In genomic region chr17:26717868-26718267, GRCm38 (mm10) we compare ENCODE assay signal across 16 mouse cellular contexts. TPM values are rescaled to one million over a fixed set of nuclear protein-coding genes. Genes with fewer than 3 reads are reported as not detected.
A peak's percentile ranks its signal among the peaks of the same experiment; 100 is the strongest.
DNase-seq lines count a peak whose midpoint lies in the region; ATAC-seq and TF ChIP-seq lines count a peak whose summit lies in the region.
"Had no signal": no experiment of that assay in that cellular context is flagged by ENCODE, and none has a peak within 500 bp of the region (broad histone marks: within the 10 kb centered on the region; RNA-seq: fewer than 3 reads in every experiment).

No protein-coding gene starts in this region.

- no peak for TF ChIP-seq EP300 in MEL (IDR thresholded peaks at IDR 0.05; ENCODE audit: low read depth in 1 of 2, low read length in 2 of 2)

- no peak overlapping the region for H3K9ac ChIP-seq in MEL (ENCODE audit: control insufficient read depth, low read depth, low read length, poor library complexity, severe bottlenecking)
- H3K9ac ChIP-seq: limb, embryonic 13.5 days had no signal

- H3K4me3 ChIP-seq in layer of hippocampus, adult 2 months, result no peak overlapping the region
- no peak overlapping the region for H3K4me3 ChIP-seq in MEL (ENCODE audit: control insufficient read depth in 1 of 2, insufficient read depth in 1 of 2, low read depth in 2 of 2, low read length in 2 of 2)
- H3K4me3 ChIP-seq: limb, embryonic 13.5 days had no signal

- H3K9me3 ChIP-seq in MEL (replicated peaks; ENCODE audit: insufficient read depth, low read length), result no peaks in the 10 kb centered on the region
- H3K9me3 ChIP-seq: G1E; limb, embryonic 13.5 days had no signal

- TF ChIP-seq CTCF in layer of hippocampus, adult 2 months (conservative IDR thresholded peaks at IDR 0.05), result peak; percentile 53
- TF ChIP-seq CTCF in MEL (IDR thresholded peaks at IDR 0.05 in 2 of 3, conservative IDR thresholded peaks at IDR 0.05 in 1 of 3; ENCODE audit: control insufficient read depth in 1 of 3, insufficient read depth in 1 of 3, low read depth in 2 of 3, low read length in 3 of 3, poor library complexity in 1 of 3, severe bottlenecking in 1 of 3), result peak in 1 of 3 experiments; percentile 41; a peak in 2 of 6 replicates

- no peak for ATAC-seq in CD4-positive, CD25-positive, alpha-beta regulatory T cell, adult 4 months

- peak; percentile 28 for DNase-seq in CD4-positive, CD25-positive, alpha-beta regulatory T cell, adult 2 months (ENCODE audit: low read depth, low spot score)
- DNase-seq in layer of hippocampus, adult 2 months (ENCODE audit: low spot score in 2 of 2), result no peak
- no peak for DNase-seq in layer of hippocampus, postnatal 10 days (ENCODE audit: low spot score in 2 of 2)
- DNase-seq in 3T3-L1 (ENCODE audit: low read depth, low spot score) (peak; percentile 49), MEL (ENCODE audit: low read depth, low spot score) (no peak)
- DNase-seq in spleen, postnatal 36 days (ENCODE audit: low spot score in 2 of 2), result no peak
- no peak for DNase-seq in gastrocnemius, postnatal 10 days
- DNase-seq: cerebellum, adult 18-20 months; cerebellum, postnatal 36 days; kidney, adult 9 months; kidney, postnatal 4 days; right cerebral cortex, postnatal 4 days; thymus, adult 18-20 months had no signal

- peak; percentile 34 for TF ChIP-seq RAD21 in MEL (IDR thresholded peaks at IDR 0.05; ENCODE audit: low read depth, low read length)

- peaks cover 3% of the 10 kb centered on the region; the same call in 1 of the 2 replicates for H3K79me2 ChIP-seq in MEL (ENCODE audit: control insufficient read depth, insufficient read depth, low read length, poor library complexity)

- peaks cover 14 to 35% of the 10 kb centered on the region in 2 experiments for H3K4me1 ChIP-seq in MEL (ENCODE audit: control insufficient read depth in 1 of 2, insufficient read depth in 2 of 2, low read length in 2 of 2)

- H3K27ac ChIP-seq in layer of hippocampus, adult 2 months, result no peak overlapping the region
- H3K27ac ChIP-seq in MEL (ENCODE audit: control insufficient read depth, low read depth, low read length), result no peak overlapping the region
- H3K27ac ChIP-seq: limb, embryonic 13.5 days had no signal

- H3K27me3 ChIP-seq in MEL (ENCODE audit: control insufficient read depth in 1 of 2, insufficient read depth in 2 of 2, low read length in 2 of 2), result no peaks in the 10 kb centered on the region
- H3K27me3 ChIP-seq: limb, embryonic 13.5 days had no signal

- no peak for TF ChIP-seq POLR2A in MEL (IDR thresholded peaks at IDR 0.05; ENCODE audit: control insufficient read depth in 1 of 2, insufficient read depth in 1 of 2, low read depth in 1 of 2, low read length in 2 of 2, poor library complexity in 1 of 2)

- H3K36me3 ChIP-seq in MEL (ENCODE audit: control insufficient read depth in 1 of 2, insufficient read depth in 2 of 2, low read length in 2 of 2), result peaks cover 0 to 32% of the 10 kb centered on the region in 2 experiments; a peak in 2 of 4 replicates
- H3K36me3 ChIP-seq: limb, embryonic 13.5 days had no signal

TF ChIP-seq in MEL, 35 proteins besides CTCF, POLR2A, EP300 and RAD21:
- TF ChIP-seq NELFE (IDR thresholded peaks at IDR 0.05; ENCODE audit: low read depth, low read length) (no peak), SIN3A (IDR thresholded peaks at IDR 0.05; ENCODE audit: low read length) (peak; percentile 52), ZC3H11A (IDR thresholded peaks at IDR 0.05; ENCODE audit: low read depth, low read length) (peak; percentile 31; the same call in 1 of the 2 replicates), MAZ (IDR thresholded peaks at IDR 0.05; ENCODE audit: low read depth, low read length) (no peak), SMC3 (IDR thresholded peaks at IDR 0.05; ENCODE audit: low read depth, low read length) (peak; percentile 58), CHD2 (IDR thresholded peaks at IDR 0.05; ENCODE audit: low read length) (no peak), USF2 (IDR thresholded peaks at IDR 0.05; ENCODE audit: borderline replicate concordance in 1 of 2, insufficient read depth in 1 of 2, low read depth in 1 of 2, low read length in 2 of 2) (no peak), ETS1 (IDR thresholded peaks at IDR 0.05; ENCODE audit: low read depth, low read length) (0 out of 2 replicates have a peak, but pooled peaks have one; percentile 12), MYC (IDR thresholded peaks at IDR 0.05; ENCODE audit: low read depth, low read length) (peak; percentile 74), TBP (IDR thresholded peaks at IDR 0.05; ENCODE audit: low read depth, low read length) (no peak), MAX (IDR thresholded peaks at IDR 0.05; ENCODE audit: low read length) (0 out of 2 replicates have a peak, but pooled peaks have one; percentile 27), GATA1 (IDR thresholded peaks at IDR 0.05; ENCODE audit: low read depth, low read length) (no peak), ZMIZ1 (IDR thresholded peaks at IDR 0.05; ENCODE audit: low read depth, low read length) (no peak), ZNF384 (IDR thresholded peaks at IDR 0.05; ENCODE audit: low read depth, low read length) (peak; percentile 70), MEF2A (IDR thresholded peaks at IDR 0.05; ENCODE audit: extremely low read depth, insufficient replicate concordance, low read depth, low read length, poor library complexity, severe bottlenecking) (no peak), MXI1 (IDR thresholded peaks at IDR 0.05; ENCODE audit: low read depth, low read length) (peak; percentile 40; the same call in 1 of the 2 replicates)

RNA-seq across cellular contexts. Expression of gene Crebrf, which starts 2.4 kb away (rescaled TPM):
- polyA plus RNA-seq in CD4-positive, CD25-positive, alpha-beta regulatory T cell, adult 4 months (2017; shearing (Covaris generic)), result 10 to 100 TPM; 60.7 to 69.8 TPM
- 100 to 1,000 TPM; 127 to 134 TPM for total RNA-seq in layer of hippocampus, adult 2 months (2021)
- total RNA-seq in layer of hippocampus, postnatal 10 days (2021), result 10 to 100 TPM; 26.4 to 26.7 TPM
- total RNA-seq in MEL (2012; rRNA removed), result 2.9 and 3.8 TPM in 2 replicates
- 1 to 10 TPM in 1 of 2 experiments, not detected in 1; 1.3 TPM for polyA plus RNA-seq in MEL (2012; ENCODE audit: insufficient read depth in 1 of 2, insufficient read length in 2 of 2, low read depth in 1 of 2, low replicate concordance in 2 of 2, missing spikeins in 1 of 2)
- total RNA-seq in gastrocnemius, postnatal 10 days (2021), result 10 to 100 TPM; 17.7 to 18.9 TPM

RNA-seq across cellular contexts. Expression of gene Atp6v0e, which starts 54.8 kb away (rescaled TPM):
- polyA plus RNA-seq in CD4-positive, CD25-positive, alpha-beta regulatory T cell, adult 4 months (2017; shearing (Covaris generic)), result 100 to 1,000 TPM; 354 to 386 TPM
- 10 to 100 TPM; 47.0 to 56.7 TPM for total RNA-seq in layer of hippocampus, adult 2 months (2021)
- total RNA-seq in layer of hippocampus, postnatal 10 days (2021), result 10 to 100 TPM; 35.5 to 38.6 TPM
- total RNA-seq in MEL (2012; rRNA removed), result 163 and 173 TPM in 2 replicates
- polyA plus RNA-seq in MEL (2012; ENCODE audit: insufficient read depth in 1 of 2, insufficient read length in 2 of 2, low read depth in 1 of 2, low replicate concordance in 2 of 2, missing spikeins in 1 of 2), result 100 to 1,000 TPM in 1 of 2 experiments, not detected in 1; 200 TPM
- 10 to 100 TPM; 44.1 to 46.0 TPM for total RNA-seq in gastrocnemius, postnatal 10 days (2021)

Comparison
In these comparisons a context has a peak if more than half of its experiments do, and no peak if none do; other contexts are left out.
1. RNA of gene Crebrf, which starts 2.4 kb away (total RNA-seq): 127 to 134 TPM in layer of hippocampus, adult 2 months; 26.4 to 26.7 TPM in layer of hippocampus, postnatal 10 days, 17.7 to 18.9 TPM in gastrocnemius, postnatal 10 days and 2.9 to 3.8 TPM in MEL; every median in the first group is over 4 times any median in the second.
2. DNase-seq: peak in CD4-positive, CD25-positive, alpha-beta regulatory T cell, adult 2 months (single experiment) and 3T3-L1 (single experiment); none in layer of hippocampus, adult 2 months (0 of 2), layer of hippocampus, postnatal 10 days (0 of 2), MEL (single experiment), spleen, postnatal 36 days (0 of 2) and gastrocnemius, postnatal 10 days (single experiment).